Mouse (Mus musculus): ENCODE measurements around the gene Fxr1. TPM values are rescaled to one million over a fixed set of nuclear protein-coding genes. Genes with fewer than 3 reads are reported as not detected.
A peak's percentile ranks its signal among the peaks of the same experiment; 100 is the strongest.
"Not testable (repeated sequence)": the region's sequence is repeated elsewhere in the genome, so short reads cannot be mapped to it uniquely, and the experiment has no call there.

The Fxr1 gene
- polyA plus RNA-seq, 1 experiment from 2014 or later, result 59.4 TPM

- H3K27me3 ChIP-seq (ENCODE audit: control insufficient read depth, insufficient read depth, low read length); H3K4me2 ChIP-seq (replicated peaks; ENCODE audit: low read depth, low read length); H3K4me3 ChIP-seq (ENCODE audit: low read depth, low read length); H3K36me3 ChIP-seq (ENCODE audit: control insufficient read depth, insufficient read depth, low read length); H3K9me3 ChIP-seq (ENCODE audit: control insufficient read depth, low read depth, low read length); H3K27ac ChIP-seq (ENCODE audit: low read length); ATAC-seq (ENCODE audit: insufficient number of reproducible peaks, insufficient read depth, low FRiP score, low read depth); H3K4me1 ChIP-seq (ENCODE audit: control insufficient read depth, insufficient read depth, low read length); H3K9ac ChIP-seq (replicated peaks; ENCODE audit: low read depth, low read length): not testable (repeated sequence)
Measured at GRCm38 (mm10) chr3:34001691-34002090, 18.1 kb upstream of the Fxr1 start.

DNA sequence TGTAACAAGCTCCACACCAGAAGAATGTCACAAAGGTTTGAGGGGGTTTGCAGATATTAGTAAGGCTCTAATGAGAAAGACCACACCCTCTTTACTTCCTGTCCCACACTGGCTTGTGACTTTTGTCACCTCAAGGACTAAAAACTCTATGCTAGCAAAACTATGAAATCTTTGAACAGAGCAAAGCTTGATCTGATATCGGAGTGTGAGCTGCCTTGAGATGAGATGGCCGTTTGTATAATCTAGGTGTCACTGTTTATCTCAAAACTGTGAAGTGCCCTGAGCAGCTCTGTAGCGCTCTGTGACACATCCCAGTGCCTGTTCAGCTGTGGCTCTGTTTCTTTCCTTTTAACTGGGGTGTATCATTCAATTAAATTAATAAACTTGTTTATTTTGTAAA is 15.9 kb upstream of the Fxr1 start:
- no peak overlapping the region for H3K4me2 ChIP-seq (replicated peaks; ENCODE audit: low read depth, low read length)
- no peaks in the 10 kb centered on the region for H3K4me1 ChIP-seq (ENCODE audit: control insufficient read depth, insufficient read depth, low read length)
- H3K4me3 ChIP-seq (ENCODE audit: low read depth, low read length), result no peak overlapping the region
- H3K9ac ChIP-seq (replicated peaks; ENCODE audit: low read depth, low read length), result no peak overlapping the region
- no peak for ATAC-seq (ENCODE audit: insufficient number of reproducible peaks, insufficient read depth, low FRiP score, low read depth)
- H3K9me3 ChIP-seq (ENCODE audit: control insufficient read depth, low read depth, low read length), result no peaks in the 10 kb centered on the region
- no peak overlapping the region for H3K27ac ChIP-seq (ENCODE audit: low read length)
- H3K27me3 ChIP-seq (ENCODE audit: control insufficient read depth, insufficient read depth, low read length), result no peaks in the 10 kb centered on the region
- 49% methylated on average over 3 of the region's 3 CpGs for WGBS
- H3K36me3 ChIP-seq (ENCODE audit: control insufficient read depth, insufficient read depth, low read length), result no peaks in the 10 kb centered on the region

- Histone ChIP-seq H3K36me3 (ENCODE audit: control insufficient read depth, insufficient read depth, low read length) (no peaks in the 10 kb centered on the region), H3K27ac (ENCODE audit: low read length) (no peak overlapping the region), H3K4me1 (ENCODE audit: control insufficient read depth, insufficient read depth, low read length) (no peaks in the 10 kb centered on the region), H3K4me2 (replicated peaks; ENCODE audit: low read depth, low read length) (no peak overlapping the region), H3K9me3 (ENCODE audit: control insufficient read depth, low read depth, low read length) (no peaks in the 10 kb centered on the region), H3K9ac (replicated peaks; ENCODE audit: low read depth, low read length) (no peak overlapping the region), H3K27me3 (ENCODE audit: control insufficient read depth, insufficient read depth, low read length) (no peaks in the 10 kb centered on the region), H3K4me3 (ENCODE audit: low read depth, low read length) (no peak overlapping the region)
- 54% methylated on average over 2 of the region's 2 CpGs for WGBS
- ATAC-seq (ENCODE audit: insufficient number of reproducible peaks, insufficient read depth, low FRiP score, low read depth), result no peak
Measured at GRCm38 (mm10) chr3:34006301-34006700, 13.4 kb upstream of the Fxr1 start.

GRCm38 (mm10) chr3:34006824-34007223 is 12.9 kb upstream of the Fxr1 start:
- Histone ChIP-seq H3K27ac (ENCODE audit: low read length) (no peak overlapping the region), H3K9me3 (ENCODE audit: control insufficient read depth, low read depth, low read length) (no peaks in the 10 kb centered on the region), H3K36me3 (ENCODE audit: control insufficient read depth, insufficient read depth, low read length) (no peaks in the 10 kb centered on the region), H3K27me3 (ENCODE audit: control insufficient read depth, insufficient read depth, low read length) (no peaks in the 10 kb centered on the region), H3K4me3 (ENCODE audit: low read depth, low read length) (no peak overlapping the region), H3K4me2 (replicated peaks; ENCODE audit: low read depth, low read length) (no peak overlapping the region), H3K9ac (replicated peaks; ENCODE audit: low read depth, low read length) (no peak overlapping the region), H3K4me1 (ENCODE audit: control insufficient read depth, insufficient read depth, low read length) (no peaks in the 10 kb centered on the region)
- 66% methylated on average over 3 of the region's 3 CpGs for WGBS
- ATAC-seq (ENCODE audit: insufficient number of reproducible peaks, insufficient read depth, low FRiP score, low read depth), result no peak

GRCm38 (mm10) chr3:34007611-34008010 is 12.1 kb upstream of the Fxr1 start:
- Histone ChIP-seq H3K4me1 (ENCODE audit: control insufficient read depth, insufficient read depth, low read length) (no peaks in the 10 kb centered on the region), H3K4me3 (ENCODE audit: low read depth, low read length) (no peak overlapping the region), H3K27ac (ENCODE audit: low read length) (no peak overlapping the region), H3K36me3 (ENCODE audit: control insufficient read depth, insufficient read depth, low read length) (no peaks in the 10 kb centered on the region), H3K9ac (replicated peaks; ENCODE audit: low read depth, low read length) (no peak overlapping the region), H3K4me2 (replicated peaks; ENCODE audit: low read depth, low read length) (no peak overlapping the region), H3K9me3 (ENCODE audit: control insufficient read depth, low read depth, low read length) (no peaks in the 10 kb centered on the region), H3K27me3 (ENCODE audit: control insufficient read depth, insufficient read depth, low read length) (no peaks in the 10 kb centered on the region)
- no peak for ATAC-seq (ENCODE audit: insufficient number of reproducible peaks, insufficient read depth, low FRiP score, low read depth)
- 52% methylated on average over 4 of the region's 4 CpGs for WGBS

DNA sequence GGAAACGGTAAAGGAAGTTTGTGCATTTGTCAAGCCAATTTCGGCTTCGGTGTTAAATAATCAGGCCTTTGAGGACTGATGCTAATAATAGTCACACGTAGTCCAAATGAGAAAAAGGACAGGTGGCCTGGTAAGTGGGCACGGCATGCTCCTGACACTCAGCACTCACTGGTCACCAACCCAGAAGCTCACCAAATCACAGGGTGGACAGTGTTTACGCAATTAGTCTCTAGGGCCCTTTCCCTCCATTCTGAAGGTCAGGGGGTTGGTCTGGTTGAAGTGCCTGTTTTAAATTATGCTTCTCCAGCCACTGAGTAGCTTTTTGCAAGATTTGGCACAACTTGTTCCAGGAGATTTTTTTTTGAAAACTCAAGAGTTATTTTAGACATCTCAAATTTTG is 11.6 kb upstream of the Fxr1 start:
- Histone ChIP-seq H3K9me3 (ENCODE audit: control insufficient read depth, low read depth, low read length) (no peaks in the 10 kb centered on the region), H3K4me2 (replicated peaks; ENCODE audit: low read depth, low read length) (no peak overlapping the region), H3K9ac (replicated peaks; ENCODE audit: low read depth, low read length) (no peak overlapping the region), H3K36me3 (ENCODE audit: control insufficient read depth, insufficient read depth, low read length) (no peaks in the 10 kb centered on the region), H3K4me3 (ENCODE audit: low read depth, low read length) (no peak overlapping the region), H3K4me1 (ENCODE audit: control insufficient read depth, insufficient read depth, low read length) (no peaks in the 10 kb centered on the region), H3K27me3 (ENCODE audit: control insufficient read depth, insufficient read depth, low read length) (no peaks in the 10 kb centered on the region), H3K27ac (ENCODE audit: low read length) (no peak overlapping the region)
- ATAC-seq (ENCODE audit: insufficient number of reproducible peaks, insufficient read depth, low FRiP score, low read depth), result no peak
- 51% methylated on average over 6 of the region's 6 CpGs for WGBS

DNA sequence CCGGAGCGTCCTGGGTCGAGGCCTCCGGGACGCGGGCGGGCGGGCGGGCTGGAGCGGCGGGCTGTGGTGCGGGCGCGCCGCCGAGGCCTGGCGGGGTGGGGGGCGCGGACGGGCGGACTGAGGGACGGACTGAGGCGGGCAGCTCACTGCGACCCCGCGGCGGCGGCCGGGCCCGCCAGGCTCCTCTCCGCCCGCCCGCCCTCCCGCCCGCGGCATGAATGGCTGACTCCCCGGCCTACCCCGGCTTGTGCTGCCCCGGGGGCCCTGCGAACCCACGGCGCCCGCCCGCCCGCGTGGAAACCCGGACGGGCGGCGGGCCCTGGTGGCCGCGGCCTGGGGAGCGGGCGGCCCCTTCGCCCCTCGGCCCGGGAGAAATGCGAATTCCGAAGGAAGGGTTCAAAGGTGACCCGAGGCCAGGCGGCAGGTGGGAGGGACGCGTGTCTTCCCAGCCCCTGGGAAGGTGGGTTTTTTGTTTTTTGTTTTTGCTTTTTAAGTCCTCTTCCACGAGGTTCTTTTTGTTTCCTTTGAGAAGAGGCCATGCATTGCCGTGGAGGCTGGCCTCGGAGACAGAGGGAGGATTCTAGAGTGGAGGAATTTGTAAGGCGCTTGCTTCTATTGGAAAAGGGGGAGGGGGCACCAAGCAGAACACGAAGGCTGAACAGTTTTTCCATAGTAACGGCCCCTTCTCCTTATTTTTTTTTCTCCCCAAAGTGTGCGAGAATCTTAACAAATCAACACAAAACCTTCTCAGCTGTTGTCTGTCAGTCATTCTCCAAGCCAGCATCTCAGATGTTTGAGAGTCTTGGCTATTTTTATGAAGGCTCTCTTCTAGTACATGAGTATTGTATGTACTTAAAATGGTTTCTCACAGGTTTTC is 877 bp downstream of the Fxr1 start:
- H3K9me3 ChIP-seq (ENCODE audit: control insufficient read depth, low read depth, low read length), result no peaks in the 10 kb centered on the region
- H3K4me3 ChIP-seq (ENCODE audit: low read depth, low read length), result peak overlapping the region; percentile 94
- WGBS, result under 1% methylated on average over 50 of the region's 70 CpGs
- H3K27ac ChIP-seq (ENCODE audit: low read length), result peak overlapping the region; percentile 92
- no peak for ATAC-seq (ENCODE audit: insufficient number of reproducible peaks, insufficient read depth, low FRiP score, low read depth)
- H3K4me1 ChIP-seq (ENCODE audit: control insufficient read depth, insufficient read depth, low read length), result peaks cover 7% of the 10 kb centered on the region; the same call in 1 of the 2 replicates
- H3K9ac ChIP-seq (replicated peaks; ENCODE audit: low read depth, low read length), result peak overlapping the region; percentile 97
- H3K36me3 ChIP-seq (ENCODE audit: control insufficient read depth, insufficient read depth, low read length), result no peaks in the 10 kb centered on the region
- H3K4me2 ChIP-seq (replicated peaks; ENCODE audit: low read depth, low read length), result peak overlapping the region; percentile 64
- H3K27me3 ChIP-seq (ENCODE audit: control insufficient read depth, insufficient read depth, low read length), result no peaks in the 10 kb centered on the region

DNA sequence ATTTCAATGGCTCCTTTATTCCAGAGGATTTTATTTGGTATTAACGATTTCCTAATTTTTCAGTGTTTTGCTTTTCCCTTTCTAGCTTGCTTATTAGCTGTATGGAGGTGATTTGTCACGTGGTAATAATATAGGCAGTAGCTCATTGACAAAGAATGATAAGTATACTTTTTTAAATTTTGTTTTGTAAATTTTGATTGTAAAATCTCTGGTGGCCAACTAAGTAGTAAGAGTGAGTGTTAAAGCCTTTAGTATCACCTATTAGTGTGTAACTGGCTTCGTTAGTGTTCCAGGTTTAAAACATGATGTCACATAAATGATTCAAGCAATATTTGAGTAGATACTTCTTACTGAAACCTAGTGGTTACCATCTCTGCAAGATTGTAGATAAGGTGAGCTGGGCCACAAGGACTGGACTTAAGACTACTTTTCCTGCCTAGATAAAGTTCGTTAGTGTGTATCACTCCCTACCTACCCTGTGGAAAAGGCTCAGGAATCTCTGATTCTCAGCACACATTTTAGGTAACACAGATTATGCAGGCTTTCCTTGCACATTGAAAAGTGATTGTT is 1.6 kb downstream of the Fxr1 start:
- 0 out of 2 replicates have a peak overlapping the region, but pooled peaks have one; percentile 97 for H3K9ac ChIP-seq (replicated peaks; ENCODE audit: low read depth, low read length)
- no peaks in the 10 kb centered on the region for H3K27me3 ChIP-seq (ENCODE audit: control insufficient read depth, insufficient read depth, low read length)
- WGBS, result 59% methylated on average over 4 of the region's 4 CpGs
- H3K4me2 ChIP-seq (replicated peaks; ENCODE audit: low read depth, low read length), result peak overlapping the region; percentile 64
- ATAC-seq (ENCODE audit: insufficient number of reproducible peaks, insufficient read depth, low FRiP score, low read depth), result no peak
- H3K36me3 ChIP-seq (ENCODE audit: control insufficient read depth, insufficient read depth, low read length), result no peaks in the 10 kb centered on the region
- H3K27ac ChIP-seq (ENCODE audit: low read length), result no peak overlapping the region
- peaks cover 7% of the 10 kb centered on the region; the same call in 1 of the 2 replicates for H3K4me1 ChIP-seq (ENCODE audit: control insufficient read depth, insufficient read depth, low read length)
- peak overlapping the region; percentile 94 for H3K4me3 ChIP-seq (ENCODE audit: low read depth, low read length)
- H3K9me3 ChIP-seq (ENCODE audit: control insufficient read depth, low read depth, low read length), result no peaks in the 10 kb centered on the region

Data from stomach, embryonic 14.5 days (tissue).